Mouse (Mus musculus): ENCODE results near the gene Bcl11a. TPM values are rescaled to one million over a fixed set of nuclear protein-coding genes. Genes with fewer than 3 reads are reported as not detected.

The Bcl11a gene
- total RNA-seq, 4 experiments from 2014 or later = 2.6 to 4.0 (median 2.9) TPM

- DNase-seq (ENCODE audit: low spot score) = no peak
Observed at GRCm38 (mm10) chr11:24079392-24080391, 1.8 kb downstream of the Bcl11a start.

DNA sequence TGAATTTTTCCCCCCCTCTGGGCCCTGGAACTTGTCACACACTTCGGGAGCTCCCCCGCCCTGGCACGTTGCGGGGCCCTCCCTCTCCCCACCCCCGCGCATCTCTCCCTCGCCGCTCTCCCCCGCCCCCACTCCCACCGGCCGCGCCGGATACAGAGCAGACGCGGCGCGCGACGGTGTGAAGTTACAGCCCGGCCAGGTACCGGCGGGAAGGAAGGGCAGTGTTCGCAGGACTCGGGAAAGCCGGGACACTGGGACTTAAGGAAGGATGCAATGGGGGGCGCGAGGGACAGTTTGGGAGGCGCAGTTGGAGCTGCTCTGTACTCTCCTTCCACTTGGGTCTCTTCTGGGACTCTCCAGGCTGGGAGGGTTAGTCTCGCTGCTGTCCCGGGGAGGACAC is 2.7 kb downstream of the Bcl11a start:
- no peak for DNase-seq (ENCODE audit: low spot score)

GRCm38 (mm10) chr11:24081016-24081686 is 3.3 kb downstream of the Bcl11a start:
- DNase-seq (ENCODE audit: low spot score) = no peak

DNA sequence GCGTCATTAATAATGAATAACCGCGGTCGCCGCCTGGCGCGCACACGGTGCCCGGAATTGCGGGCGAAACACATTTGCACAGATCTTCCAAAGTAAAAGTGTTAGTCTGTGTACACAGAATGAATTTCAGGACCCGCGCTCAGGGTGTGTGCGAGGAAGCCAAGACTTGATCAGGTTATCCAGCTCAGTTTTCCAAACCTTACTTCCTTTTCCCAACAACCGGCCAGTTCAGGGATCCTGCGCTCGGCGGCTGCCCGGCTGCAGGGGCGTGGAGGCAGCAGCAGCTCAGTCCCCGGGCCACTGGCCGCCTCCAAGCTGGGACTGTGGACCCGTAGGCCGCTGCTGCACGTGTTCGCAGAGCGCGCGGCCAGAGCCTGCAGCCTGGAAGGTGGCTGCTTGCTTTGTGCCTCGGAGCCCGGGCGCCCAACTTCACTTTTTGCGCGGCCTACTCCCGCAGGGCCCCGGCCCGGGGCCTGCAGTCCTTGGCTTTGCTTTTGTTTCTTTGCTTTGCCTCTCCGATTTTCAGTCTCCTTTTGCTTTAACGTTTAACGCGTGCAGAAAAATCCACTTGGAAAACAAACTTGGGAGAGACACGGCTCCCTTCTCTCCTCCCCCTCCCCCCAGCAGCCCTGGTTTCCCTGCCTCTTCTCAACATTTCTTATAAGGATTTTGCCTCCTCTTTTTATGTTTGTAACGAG is 4.0 kb downstream of the Bcl11a start:
- no peak for DNase-seq (ENCODE audit: low spot score)

- no peak for DNase-seq (ENCODE audit: low spot score)
Observed at GRCm38 (mm10) chr11:24082385-24083075, 4.7 kb downstream of the Bcl11a start.

GRCm38 (mm10) chr11:24083076-24083405 is 5.2 kb downstream of the Bcl11a start:
- DNase-seq (ENCODE audit: low spot score) = no peak

- DNase-seq (ENCODE audit: low spot score) = no peak
Observed at GRCm38 (mm10) chr11:24083423-24083822, 5.6 kb downstream of the Bcl11a start.

GRCm38 (mm10) chr11:24084077-24084476 is 6.2 kb downstream of the Bcl11a start:
- DNase-seq (ENCODE audit: low spot score) = no peak

DNA sequence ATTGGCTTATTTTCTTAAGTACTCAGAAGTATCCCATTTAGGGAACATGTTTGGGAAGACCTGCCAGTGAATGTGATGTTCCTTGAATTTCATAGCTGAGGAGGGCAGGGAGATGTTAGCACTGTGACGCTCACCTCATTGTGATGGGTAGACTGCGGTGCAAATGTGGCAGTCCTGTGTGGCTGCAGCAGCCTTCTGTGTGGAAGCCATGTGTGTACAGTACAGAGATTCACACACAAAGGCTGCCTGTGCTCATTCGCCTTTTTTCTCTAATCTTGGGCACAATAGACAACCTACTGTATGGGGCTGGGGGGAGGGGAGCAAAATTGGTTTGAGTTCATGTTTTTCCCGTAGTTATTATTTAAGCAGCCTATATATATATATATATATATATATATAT is 6.7 kb downstream of the Bcl11a start:
- DNase-seq (ENCODE audit: low spot score) = no peak

DNA sequence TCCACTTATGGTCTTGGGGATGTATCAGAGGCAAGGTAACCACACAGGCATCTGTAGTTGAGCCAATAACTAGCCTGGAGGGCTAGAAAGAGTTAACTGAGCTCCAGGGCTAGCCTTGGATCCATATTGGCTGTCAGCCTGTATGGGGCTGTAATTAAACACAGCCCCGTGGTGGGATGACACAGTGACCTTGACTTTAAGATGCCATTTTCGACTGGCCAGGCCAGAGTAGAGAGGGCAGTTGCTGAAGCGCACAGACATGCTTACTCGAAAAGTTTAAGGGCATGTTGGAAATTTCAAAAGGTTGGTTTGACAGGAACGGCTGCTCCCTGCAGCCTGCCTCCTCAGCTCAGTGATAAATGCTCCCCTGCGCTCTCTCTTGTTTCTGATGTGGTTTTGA is 8.1 kb downstream of the Bcl11a start:
- DNase-seq (ENCODE audit: low spot score) = no peak

DNA sequence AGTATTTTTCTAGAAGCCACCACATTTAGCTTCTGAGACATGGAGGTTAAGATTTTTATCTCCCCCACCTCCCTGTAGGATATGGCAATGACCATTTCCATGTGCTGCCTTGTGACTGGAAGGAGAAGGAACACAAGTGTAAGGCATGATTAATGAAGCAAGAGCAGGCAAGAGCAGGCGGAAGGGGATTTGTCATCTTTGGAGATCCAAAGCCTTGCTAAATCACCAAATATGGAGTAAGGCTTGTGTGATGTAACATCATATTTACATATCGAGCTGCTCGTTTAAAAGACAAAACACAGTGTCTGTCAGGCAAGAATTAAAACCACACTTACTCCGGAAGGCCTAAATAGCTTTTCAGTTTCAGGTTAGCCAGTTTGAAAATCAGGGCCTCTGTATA is 9.2 kb downstream of the Bcl11a start:
- DNase-seq (ENCODE audit: low spot score) = no peak

GRCm38 (mm10) chr11:24090443-24090842 is 12.6 kb downstream of the Bcl11a start:
- DNase-seq (ENCODE audit: low spot score) = no peak

DNA sequence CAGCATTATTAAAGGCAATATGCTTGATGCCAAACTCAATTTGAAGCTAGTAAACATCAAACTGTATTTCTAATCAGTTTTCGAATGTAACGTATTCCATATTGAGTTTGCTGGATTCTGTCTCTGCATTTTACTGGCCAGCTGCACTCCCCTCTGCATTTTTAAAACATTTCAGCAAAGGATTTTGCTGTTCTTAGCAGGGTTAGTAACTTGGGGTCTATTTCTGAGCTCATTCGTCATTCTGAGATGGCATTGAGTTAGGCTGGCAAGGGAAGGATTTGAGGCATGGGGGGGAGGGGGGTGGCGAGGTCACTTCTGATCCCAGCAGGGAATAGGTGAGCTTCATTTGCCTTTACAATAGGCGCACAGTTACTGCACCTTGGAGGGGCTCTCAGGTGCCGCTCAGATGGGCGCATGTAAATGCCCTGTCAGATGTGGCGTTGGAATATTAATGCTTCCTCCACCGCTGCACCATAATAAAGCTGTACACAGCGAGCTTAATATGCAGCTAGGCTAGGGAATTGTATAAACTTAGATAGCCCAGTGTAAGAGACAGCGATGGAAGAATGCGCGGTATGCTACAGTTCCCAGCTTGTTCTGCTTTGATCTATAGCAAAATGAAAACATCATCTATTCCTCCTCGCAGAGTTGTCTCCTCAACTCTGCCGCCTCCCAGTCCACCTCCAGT is 13.7 kb downstream of the Bcl11a start:
- DNase-seq (ENCODE audit: low spot score) = no peak

GRCm38 (mm10) chr11:24092618-24093017 is 14.8 kb downstream of the Bcl11a start:
- DNase-seq (ENCODE audit: low spot score) = no peak

DNA sequence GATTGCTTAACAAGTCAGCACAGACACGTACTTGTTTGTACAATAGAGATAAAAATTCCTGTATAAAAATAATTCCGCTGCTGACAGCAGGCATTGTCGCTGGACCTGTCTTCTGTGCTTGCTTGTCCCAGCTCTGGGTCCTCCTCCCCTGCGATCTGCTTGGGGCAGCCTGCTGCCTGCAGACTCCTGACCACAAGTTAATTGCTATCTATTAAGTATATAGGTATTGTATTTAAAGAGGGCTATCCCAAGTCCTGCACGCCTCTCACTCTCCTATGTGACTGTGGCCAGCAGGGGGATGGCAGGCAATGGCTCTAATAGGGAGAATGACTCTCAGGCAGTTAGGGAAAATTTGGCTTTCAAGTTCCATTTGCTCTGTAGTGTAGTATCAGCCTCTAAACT is 16.2 kb downstream of the Bcl11a start:
- no peak for DNase-seq (ENCODE audit: low spot score)

DNA sequence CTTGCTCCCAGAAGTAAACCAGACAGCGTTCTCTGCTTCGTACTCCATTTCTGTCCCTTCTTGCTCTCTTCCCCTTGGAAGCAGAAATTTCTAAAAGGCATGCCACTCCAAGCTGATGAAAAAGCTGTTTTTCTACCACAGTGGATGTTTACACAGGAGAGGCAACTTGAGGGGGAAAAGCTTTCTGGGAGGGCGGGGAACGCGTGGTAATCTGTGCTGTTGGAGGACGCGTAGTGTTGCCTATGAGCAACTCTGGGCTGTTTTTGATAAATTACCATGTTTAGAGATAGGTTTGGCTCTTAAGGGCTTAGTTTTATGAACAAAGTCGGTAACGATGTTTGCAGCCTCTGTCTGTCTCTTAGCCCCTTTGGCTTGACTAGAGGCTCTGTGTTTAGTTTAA is 17.4 kb downstream of the Bcl11a start:
- DNase-seq (ENCODE audit: low spot score) = no peak

- no peak for DNase-seq (ENCODE audit: low spot score)
Observed at GRCm38 (mm10) chr11:24095656-24096353, 17.9 kb downstream of the Bcl11a start.

DNA sequence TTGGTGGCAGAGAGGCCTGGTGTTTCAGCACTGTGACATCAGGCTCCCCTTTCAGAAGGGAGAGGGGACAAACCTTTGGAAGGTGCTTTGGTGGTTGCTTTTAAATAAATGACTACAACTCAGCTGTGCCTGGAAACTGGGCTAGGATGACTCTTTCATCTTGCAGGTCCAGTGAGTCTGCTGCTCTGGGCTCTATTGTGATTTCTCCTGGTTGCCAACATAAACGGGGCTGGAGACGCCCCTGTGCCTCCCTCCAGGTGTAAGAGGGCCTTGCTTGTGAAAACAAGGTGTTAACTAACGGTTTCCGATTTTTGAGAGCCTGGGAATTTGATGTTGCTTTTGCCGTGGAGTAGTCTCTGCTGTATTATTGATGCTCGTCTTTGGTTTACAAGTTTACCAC is 18.6 kb downstream of the Bcl11a start:
- no peak for DNase-seq (ENCODE audit: low spot score)

DNA sequence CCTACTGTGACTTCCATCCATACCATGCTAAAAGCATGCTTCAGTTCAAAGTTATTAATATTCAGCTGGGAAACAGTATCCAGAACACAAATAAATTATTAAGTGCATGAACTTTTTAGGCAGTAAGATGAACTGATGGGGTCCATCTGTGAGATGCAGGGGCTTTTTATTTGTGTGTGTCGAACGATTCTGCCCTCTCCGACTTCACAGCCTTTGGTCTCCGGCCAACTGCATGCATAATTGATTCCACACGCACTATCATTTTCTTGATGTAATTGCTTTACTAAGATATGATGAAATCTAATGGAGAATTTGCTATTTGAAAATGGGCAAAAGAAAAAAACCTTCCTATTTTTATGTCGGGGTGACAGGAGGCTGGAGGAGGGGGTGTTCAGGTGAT is 19.2 kb downstream of the Bcl11a start:
- DNase-seq (ENCODE audit: low spot score) = no peak

- no peak for DNase-seq (ENCODE audit: low spot score)
Observed at GRCm38 (mm10) chr11:24098069-24098468, 20.2 kb downstream of the Bcl11a start.

GRCm38 (mm10) chr11:24098662-24099061 is 20.8 kb downstream of the Bcl11a start:
- no peak for DNase-seq (ENCODE audit: low spot score)
